Mouse (Mus musculus) c-Kit-negative CD71-positive TER-119-positive erythroid progenitor cells, embryonic 14.5 days (primary cell): ENCODE results near the gene Gnl2.

Source experiments
- DNase-seq: peaks from one replicate; pipeline ENCODE4 v3.0.0-alpha.2; 2013; ENCODE audit warnings: low read depth, low spot score

Gene Gnl2

GRCm38 (mm10) chr4:125084403-125085345 lies 68.3 kb downstream of the Gnl2 start, which contains the start of gene Meaf6:
Gene Meaf6, plus strand, starts transcription at chr4:125085134.
- peak; percentile 81 for DNase-seq

GRCm38 (mm10) chr4:125085346-125085841 lies 69.0 kb downstream of the Gnl2 start:
- peak; percentile 72 for DNase-seq

GRCm38 (mm10) chr4:125093031-125093430 lies 76.6 kb downstream of the Gnl2 start:
- DNase-seq: no peak

GRCm38 (mm10) chr4:125096066-125096465 lies 79.7 kb downstream of the Gnl2 start:
- no peak for DNase-seq

- DNase-seq: no peak
Measured at GRCm38 (mm10) chr4:125097412-125097811, 81.0 kb downstream of the Gnl2 start.

- peak; percentile 68 for DNase-seq
Measured at GRCm38 (mm10) chr4:125099458-125099857, 83.1 kb downstream of the Gnl2 start.

GRCm38 (mm10) chr4:125101334-125101733 lies 84.9 kb downstream of the Gnl2 start:
- no peak for DNase-seq
